Mouse (Mus musculus) kidney, postnatal 0 days (tissue): ENCODE results near the gene H2-Oa. TPM values are rescaled to one million over a fixed set of nuclear protein-coding genes. Genes with fewer than 3 reads are reported as not detected.
A peak's percentile ranks its signal among the peaks of the same experiment; 100 is the strongest.

ENCODE experiments used
- ATAC-seq: fragments of 200-750 bp; cut with Nextera tagmentation; replicated peaks from 2 replicates; pipeline ENCODE4 v1.8.0; 2017; ENCODE audit warnings: low read depth, moderate number of reproducible peaks, moderate TSS enrichment, moderate library complexity; ENCODE audit not compliant: low FRiP score
- DNase-seq: peaks from one replicate; pipeline ENCODE4 v3.0.0-alpha.2; 2016; ENCODE audit warnings: low spot score
- H3K27ac ChIP-seq: fragments of 300-500 bp; sonication (generic); 2 replicates; pipeline ENCODE4 v1.5.1; 2014; ENCODE audit warnings: mild to moderate bottlenecking
- H3K27me3 ChIP-seq: fragments of 300-500 bp; sonication (generic); 2 replicates; pipeline ENCODE4 v1.6.1; 2014; ENCODE audit warnings: low read length, mixed read lengths; ENCODE audit not compliant: insufficient read depth
- H3K36me3 ChIP-seq: fragments of 300-500 bp; sonication (generic); 2 replicates; pipeline ENCODE4 v1.6.1; 2014; ENCODE audit warnings: low read length, mixed read lengths; ENCODE audit not compliant: insufficient read depth
- H3K4me1 ChIP-seq: fragments of 300-500 bp; sonication (generic); replicated peaks from 2 replicates; pipeline ENCODE4 v1.6.1; 2014; ENCODE audit warnings: antibody characterized with exemption, low read length, mixed read lengths; ENCODE audit not compliant: insufficient read depth
- H3K4me2 ChIP-seq: fragments of 300-500 bp; sonication (generic); 2 replicates; pipeline ENCODE4 v1.6.1; 2014; ENCODE audit warnings: mild to moderate bottlenecking, low read length, moderate library complexity, mixed read lengths
- H3K4me3 ChIP-seq: fragments of 300-500 bp; sonication (generic); replicated peaks from 2 replicates; pipeline ENCODE4 v1.5.1; 2014; ENCODE audit warnings: low read depth, low read length
- H3K9ac ChIP-seq: fragments of 300-500 bp; sonication (generic); 2 replicates; pipeline ENCODE4 v1.6.1; 2014; ENCODE audit warnings: low read depth, low read length
- H3K9me3 ChIP-seq: fragments of 300-500 bp; sonication (generic); replicated peaks from 2 replicates; pipeline ENCODE4 v1.6.1; 2016; ENCODE audit warnings: low read length, inconsistent platforms, mixed read lengths
- CTCF ChIP-seq: IDR thresholded peaks from 2 replicates; pipeline ENCODE4 v1.5.1; 2016; ENCODE audit warnings: antibody characterized with exemption, low read depth, mild to moderate bottlenecking, moderate library complexity
- WGBS: fragments of 180-500 bp; shearing (Covaris S2); extraction: QIAGEN DNeasy Blood & Tissue Kit; methylation state at CpG from one replicate; pipeline ENCODE4 v1.1.7; 2014; 5-methylcytosine and 5-hydroxymethylcytosine counted together
- polyA plus RNA-seq: library from polyadenylated mRNA; unstranded; fragments of >200 nt; fragmentation: Nextera tagmentation; extraction: Ambion mirVana; gene quantifications from 2 replicates; pipeline ENCODE4 v1.2.1, GENCODE M21; 2015

Gene H2-Oa
- polyA plus RNA-seq, 1 experiment from 2014 or later: 0.95 TPM

DNA sequence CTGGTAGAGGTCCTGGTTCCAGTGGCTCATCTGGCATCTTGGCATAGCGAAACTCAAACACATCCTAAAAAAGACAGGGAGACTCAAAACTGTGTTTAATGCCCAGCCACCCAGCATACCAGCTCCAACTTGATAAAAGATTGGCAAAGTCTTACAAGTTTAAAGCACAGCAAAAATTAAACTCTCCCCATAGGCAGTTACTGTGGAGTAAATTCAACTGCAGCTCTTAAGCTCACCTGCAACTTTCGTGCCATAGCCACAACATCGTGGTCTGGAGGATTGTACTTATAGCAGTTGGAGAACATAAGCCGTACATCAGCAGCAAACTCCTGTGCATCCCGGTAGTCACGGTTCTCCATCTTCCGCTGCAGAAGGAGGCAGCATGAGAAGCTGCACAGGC is 22.0 kb downstream of the H2-Oa start:
- ATAC-seq: no peak
- H3K9me3 ChIP-seq: no peaks in the 10 kb centered on the region

DNA sequence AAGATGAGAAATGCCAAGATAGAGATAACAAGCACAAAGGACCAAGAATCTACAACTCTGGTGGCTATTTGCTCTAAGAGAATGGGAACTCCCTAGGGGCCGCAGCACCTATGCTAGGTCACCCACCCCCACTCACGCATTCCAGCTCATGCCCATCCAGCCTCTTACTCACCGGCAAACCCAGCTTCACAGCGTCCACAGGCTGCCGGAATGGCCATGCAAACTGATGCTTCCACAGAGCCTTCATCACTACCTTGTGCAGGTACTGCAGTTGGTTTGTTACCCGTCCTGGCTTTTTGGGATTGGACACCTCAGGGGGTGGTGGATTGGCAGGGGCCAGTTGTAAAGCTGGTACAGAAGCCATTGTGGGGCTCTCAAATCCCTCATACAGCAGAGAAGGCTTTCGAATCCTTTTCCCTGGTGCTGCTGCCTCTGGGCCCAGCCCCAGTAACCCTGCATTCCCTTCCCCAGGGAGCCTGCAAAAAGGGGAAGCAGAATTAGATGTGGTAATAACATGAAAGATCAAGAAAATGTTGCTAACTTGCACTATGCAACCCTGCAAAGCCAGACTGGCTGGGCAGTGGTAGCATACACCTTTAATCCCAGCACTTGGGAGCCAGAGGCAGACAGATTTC is 24.7 kb downstream of the H2-Oa start:
- H3K4me1 ChIP-seq: peaks cover 5% of the 10 kb centered on the region
- H3K27me3 ChIP-seq: no peaks in the 10 kb centered on the region
- peak overlapping the region; percentile 95 for H3K4me3 ChIP-seq
- ATAC-seq (no peak), DNase-seq (no peak)
- 13% methylated on average over 7 of the region's 7 CpGs for WGBS
- peak overlapping the region; percentile 88 for H3K9ac ChIP-seq
- H3K36me3 ChIP-seq: peaks cover 55% of the 10 kb centered on the region
- H3K27ac ChIP-seq: no peak overlapping the region
- TF ChIP-seq CTCF: no peak
- H3K4me2 ChIP-seq: peak overlapping the region; percentile 83
- H3K9me3 ChIP-seq: no peaks in the 10 kb centered on the region

More for the DNA sequence above, 22.0 kb downstream of the H2-Oa start:
- Histone ChIP-seq H3K36me3 (peaks cover 73% of the 10 kb centered on the region), H3K4me3 (no peak overlapping the region), H3K9ac (no peak overlapping the region), H3K27ac (no peak overlapping the region), H3K4me1 (peaks cover 5% of the 10 kb centered on the region), H3K27me3 (no peaks in the 10 kb centered on the region), H3K4me2 (no peak overlapping the region)
- no peak for TF ChIP-seq CTCF
- no peak for DNase-seq
- WGBS: 94% methylated on average over 7 of the region's 7 CpGs

DNA sequence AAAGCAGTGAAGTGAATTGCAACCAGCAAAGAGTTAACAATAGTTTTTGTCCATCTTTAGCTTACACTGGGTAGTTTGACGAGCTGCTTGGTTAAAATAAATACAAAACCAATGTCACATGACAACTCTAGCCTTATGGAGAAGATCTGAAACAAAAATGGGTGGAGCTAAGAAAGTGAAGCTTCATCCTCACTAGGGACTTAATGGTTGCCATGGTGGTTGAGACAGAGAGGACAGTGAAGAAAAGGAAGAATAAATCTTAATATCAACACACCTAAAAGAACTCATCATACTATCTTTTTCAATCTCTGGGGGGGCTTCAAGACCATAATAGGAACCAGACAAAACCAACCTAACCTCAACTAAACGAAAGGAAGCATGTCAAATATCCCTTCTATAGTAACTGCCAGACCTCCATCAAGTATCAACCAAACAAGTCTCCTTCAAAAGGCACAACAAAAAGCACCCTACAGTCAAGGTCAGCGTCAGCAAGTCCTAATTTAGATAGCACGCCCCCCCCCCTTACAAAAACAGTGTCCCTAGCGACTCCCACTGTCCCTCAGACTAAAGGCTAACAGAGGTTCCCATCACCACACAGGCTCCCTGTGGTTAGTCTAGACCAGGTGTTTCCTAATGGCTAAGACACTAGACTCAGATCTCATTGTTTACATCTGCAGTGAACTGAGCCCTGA is 25.4 kb downstream of the H2-Oa start:
- H3K27ac ChIP-seq: no peak overlapping the region
- no peaks in the 10 kb centered on the region for H3K27me3 ChIP-seq
- 1% methylated on average over 5 of the region's 5 CpGs for WGBS
- no peaks in the 10 kb centered on the region for H3K9me3 ChIP-seq
- peak overlapping the region; percentile 83 for H3K4me2 ChIP-seq
- H3K4me3 ChIP-seq: peak overlapping the region; percentile 95
- peak overlapping the region; percentile 88 for H3K9ac ChIP-seq
- peaks cover 48% of the 10 kb centered on the region for H3K36me3 ChIP-seq
- DNase-seq (peak; percentile 76), ATAC-seq (no peak)
- TF ChIP-seq CTCF: no peak
- H3K4me1 ChIP-seq: peaks cover 5% of the 10 kb centered on the region

DNA sequence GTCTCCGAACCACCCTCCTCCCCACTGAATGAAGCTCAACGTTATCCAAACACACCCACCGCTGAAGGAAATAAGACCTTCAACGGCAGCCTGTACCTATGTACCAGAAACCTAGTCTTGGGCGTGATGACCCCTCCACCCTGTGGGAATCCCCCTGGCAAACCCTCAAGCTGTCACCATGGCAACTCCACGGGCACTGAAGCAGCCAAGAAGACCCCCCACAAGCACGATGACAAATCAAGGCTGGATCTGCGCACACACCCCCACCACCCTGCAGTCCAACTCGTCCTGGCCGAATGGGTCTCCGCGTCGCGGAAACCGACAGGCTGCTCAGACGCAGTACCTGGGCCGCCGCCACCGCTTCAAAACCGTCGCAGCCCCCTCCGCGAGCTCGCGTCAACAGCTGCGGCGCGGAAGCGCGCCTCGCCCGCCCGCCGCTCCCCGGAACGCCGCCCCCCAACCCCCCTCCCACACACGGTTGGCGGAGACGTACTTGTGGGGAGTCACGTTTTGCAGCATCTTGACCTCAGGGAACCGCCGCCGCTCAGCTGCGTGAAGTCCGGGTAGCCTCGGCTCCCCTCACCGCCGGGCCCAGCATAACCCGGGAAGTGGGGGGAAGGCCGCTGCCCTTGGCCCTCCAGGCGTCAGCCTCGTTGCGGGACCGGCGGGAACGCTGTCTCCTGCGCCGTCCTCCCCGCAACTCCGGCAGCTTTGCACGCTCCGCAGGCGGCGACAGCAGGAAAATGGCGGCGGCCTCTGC is 26.2 kb downstream of the H2-Oa start:
- Histone ChIP-seq H3K9me3 (no peaks in the 10 kb centered on the region), H3K27me3 (no peaks in the 10 kb centered on the region), H3K27ac (peak overlapping the region; percentile 81), H3K4me1 (peaks cover 5% of the 10 kb centered on the region), H3K4me2 (peak overlapping the region; percentile 83), H3K4me3 (peak overlapping the region; percentile 95), H3K9ac (peak overlapping the region; percentile 88), H3K36me3 (peaks cover 40% of the 10 kb centered on the region)
- no peak; the same call in 1 of the 2 replicates for TF ChIP-seq CTCF
- under 1% methylated on average over 67 of the region's 67 CpGs for whole genome bisulfite sequencing
- ATAC-seq (no peak), DNase-seq (peak; percentile 43)

DNA sequence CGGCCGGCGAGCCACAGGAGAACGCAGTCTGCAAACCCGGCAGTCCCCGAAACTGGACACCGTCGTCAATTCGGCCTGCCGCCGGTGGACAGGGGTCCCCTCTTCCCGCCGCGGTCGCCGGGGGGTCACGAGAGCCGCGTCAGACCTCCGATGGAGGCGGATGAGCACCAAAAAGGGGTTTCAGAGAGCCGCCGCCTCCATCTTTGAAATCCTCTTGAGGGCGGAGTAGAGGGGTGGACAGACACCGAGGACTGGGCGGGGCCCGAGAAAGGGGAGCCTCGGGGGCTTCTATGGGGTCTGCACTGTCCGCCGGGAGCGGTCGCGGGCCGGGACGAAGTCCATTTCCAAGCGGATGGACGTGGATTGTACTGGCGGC is 26.7 kb downstream of the H2-Oa start:
- H3K36me3 ChIP-seq: peaks cover 35% of the 10 kb centered on the region
- peaks cover 5% of the 10 kb centered on the region for H3K4me1 ChIP-seq
- peak overlapping the region; percentile 83 for H3K4me2 ChIP-seq
- peak overlapping the region; percentile 88 for H3K9ac ChIP-seq
- no peaks in the 10 kb centered on the region for H3K9me3 ChIP-seq
- no peak for DNase-seq
- H3K4me3 ChIP-seq: peak overlapping the region; percentile 95
- no peaks in the 10 kb centered on the region for H3K27me3 ChIP-seq
- WGBS: 0% methylated on average over 37 of the region's 38 CpGs
- peak; percentile 23; the same call in 1 of the 2 replicates for ATAC-seq
- no peak for TF ChIP-seq CTCF
- peak overlapping the region; percentile 81 for H3K27ac ChIP-seq
